Mouse (Mus musculus) liver, embryonic 11.5 days (tissue): ENCODE measurements around the gene Med1. TPM values are rescaled to one million over a fixed set of nuclear protein-coding genes. Genes with fewer than 3 reads are reported as not detected.
"Not testable (repeated sequence)": the region's sequence is repeated elsewhere in the genome, so short reads cannot be mapped to it uniquely, and the experiment has no call there.

Source experiments
- ATAC-seq: fragments of 200-750 bp; cut with Nextera tagmentation; replicated peaks from 2 replicates; pipeline ENCODE4 v1.8.0; 2017; ENCODE audit warnings: moderate number of reproducible peaks, mild to moderate bottlenecking, moderate TSS enrichment, moderate library complexity; ENCODE audit not compliant: low FRiP score
- DNase-seq: peaks from one replicate; pipeline ENCODE4 v3.0.0-alpha.2; 2017; ENCODE audit warnings: low spot score
- H3K27ac ChIP-seq: fragments of 300-500 bp; sonication (generic); 2 replicates; pipeline ENCODE4 v1.5.1; 2014; ENCODE audit warnings: mild to moderate bottlenecking, low read depth, low read length, control low read depth
- H3K27me3 ChIP-seq: fragments of 300-500 bp; sonication (generic); replicated peaks from 2 replicates; pipeline ENCODE4 v1.6.1; 2014; ENCODE audit warnings: low read length, mixed read lengths; ENCODE audit not compliant: control insufficient read depth, insufficient read depth
- H3K36me3 ChIP-seq: fragments of 300-500 bp; sonication (generic); 2 replicates; pipeline ENCODE4 v1.6.1; 2014; ENCODE audit warnings: mild to moderate bottlenecking, low read length, moderate library complexity, mixed read lengths; ENCODE audit not compliant: control insufficient read depth, insufficient read depth
- H3K4me1 ChIP-seq: fragments of 300-500 bp; sonication (generic); replicated peaks from 2 replicates; pipeline ENCODE4 v1.6.1; 2014; ENCODE audit warnings: low read length, mixed read lengths; ENCODE audit not compliant: control insufficient read depth, insufficient read depth
- H3K4me2 ChIP-seq: fragments of 300-500 bp; sonication (generic); 2 replicates; pipeline ENCODE4 v1.6.1; 2014; ENCODE audit warnings: mild to moderate bottlenecking, control low read depth, moderate library complexity
- H3K4me3 ChIP-seq: fragments of 300-500 bp; sonication (generic); 2 replicates; pipeline ENCODE4 v1.5.1; 2014; ENCODE audit warnings: low read depth, low read length, control low read depth
- H3K9ac ChIP-seq: fragments of 300-500 bp; sonication (generic); 2 replicates; pipeline ENCODE4 v1.6.1; 2014; ENCODE audit warnings: low read depth, low read length, control low read depth
- H3K9me3 ChIP-seq: fragments of 300-500 bp; sonication (generic); 2 replicates; pipeline ENCODE4 v1.6.1; 2016; ENCODE audit warnings: low read length, inconsistent platforms, mixed read lengths; ENCODE audit not compliant: control insufficient read depth
- WGBS: fragments of 180-500 bp; shearing (Covaris S2); extraction: QIAGEN DNeasy Blood & Tissue Kit; methylation state at CpG from one replicate; pipeline ENCODE4 v1.1.7; 2014; 5-methylcytosine and 5-hydroxymethylcytosine counted together
- polyA plus RNA-seq: library from polyadenylated mRNA; unstranded; fragments of >200 nt; fragmentation: Nextera tagmentation; extraction: Ambion mirVana; gene quantifications from 2 replicates; pipeline ENCODE4 v1.2.1, GENCODE M21; 2014

Gene Med1
- polyA plus RNA-seq, 1 experiment from 2014 or later = 61.4 TPM

GRCm38 (mm10) chr11:98203931-98204421, 10.9 kb upstream of the Med1 start:
- WGBS = under 1% methylated on average over 16 of the region's 16 CpGs
- ATAC-seq = no peak

DNA sequence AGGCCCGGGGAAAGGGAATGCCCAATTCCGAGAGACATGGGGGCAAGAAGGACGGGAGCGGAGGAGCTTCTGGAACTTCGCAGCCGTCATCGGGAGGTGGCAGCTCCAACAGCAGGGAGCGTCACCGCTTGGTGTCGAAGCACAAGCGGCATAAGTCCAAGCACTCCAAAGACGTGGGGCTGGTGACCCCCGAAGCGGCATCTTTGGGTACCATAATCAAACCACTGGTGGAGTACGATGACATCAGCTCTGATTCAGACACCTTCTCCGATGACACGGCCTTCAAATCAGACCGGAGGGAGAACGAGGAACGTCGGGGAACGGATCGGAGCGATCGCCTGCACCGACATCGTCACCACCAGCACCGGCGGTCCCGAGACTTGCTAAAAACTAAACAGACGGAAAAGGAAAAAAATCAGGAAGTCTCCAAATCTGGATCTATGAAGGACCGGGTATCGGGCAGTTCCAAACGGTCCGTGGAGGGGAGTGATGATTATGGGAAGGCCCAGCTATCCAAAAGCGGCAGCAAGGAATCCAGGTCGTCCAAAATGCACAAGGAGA, 10.3 kb upstream of the Med1 start:
- DNase-seq (no peak), ATAC-seq (peak; percentile 32)
- Histone ChIP-seq H3K4me1 (peaks cover 4% of the 10 kb centered on the region; the same call in 1 of the 2 replicates), H3K4me3 (peak overlapping the region; percentile 97), H3K27ac (peak overlapping the region; percentile 100), H3K36me3 (no peaks in the 10 kb centered on the region), H3K9me3 (no peaks in the 10 kb centered on the region), H3K4me2 (peak overlapping the region; percentile 85), H3K27me3 (no peaks in the 10 kb centered on the region), H3K9ac (peak overlapping the region; percentile 100)
- WGBS = under 1% methylated on average over 37 of the region's 37 CpGs

More at GRCm38 (mm10) chr11:98203931-98204421, 10.9 kb upstream of the Med1 start:
- no peaks in the 10 kb centered on the region for H3K27me3 ChIP-seq
- DNase-seq = peak; percentile 38
- no peaks in the 10 kb centered on the region for H3K9me3 ChIP-seq
- peak overlapping the region; percentile 100 for H3K9ac ChIP-seq
- H3K36me3 ChIP-seq = peaks cover 2% of the 10 kb centered on the region; the same call in 1 of the 2 replicates
- peak overlapping the region; percentile 97 for H3K4me3 ChIP-seq
- peaks cover 4% of the 10 kb centered on the region; the same call in 1 of the 2 replicates for H3K4me1 ChIP-seq
- H3K27ac ChIP-seq = no peak overlapping the region
- peak overlapping the region; percentile 85 for H3K4me2 ChIP-seq

- DNase-seq (peak; percentile 97), ATAC-seq (peak; percentile 87)
- H3K4me2 ChIP-seq = peak within 1 kb of the TSS; percentile 88
- H3K36me3 ChIP-seq = no peaks in the 10 kb centered on the region
- H3K27ac ChIP-seq = peak within 1 kb of the TSS; percentile 100
- no peaks in the 10 kb centered on the region for H3K9me3 ChIP-seq
- H3K4me3 ChIP-seq = peak within 1 kb of the TSS; percentile 97
- H3K4me1 ChIP-seq = peaks cover 4% of the 10 kb centered on the region; the same call in 1 of the 2 replicates
- peak within 1 kb of the TSS; percentile 100 for H3K9ac ChIP-seq
- WGBS = under 1% methylated on average over 62 of the region's 63 CpGs
- H3K27me3 ChIP-seq = no peaks in the 10 kb centered on the region
These were observed 9.7 kb upstream of the Med1 start, which contains the start of gene Cdk12 for GRCm38 (mm10) chr11:98202641-98203350. Gene Cdk12 (plus strand): TSS chr11:98203059.

DNA sequence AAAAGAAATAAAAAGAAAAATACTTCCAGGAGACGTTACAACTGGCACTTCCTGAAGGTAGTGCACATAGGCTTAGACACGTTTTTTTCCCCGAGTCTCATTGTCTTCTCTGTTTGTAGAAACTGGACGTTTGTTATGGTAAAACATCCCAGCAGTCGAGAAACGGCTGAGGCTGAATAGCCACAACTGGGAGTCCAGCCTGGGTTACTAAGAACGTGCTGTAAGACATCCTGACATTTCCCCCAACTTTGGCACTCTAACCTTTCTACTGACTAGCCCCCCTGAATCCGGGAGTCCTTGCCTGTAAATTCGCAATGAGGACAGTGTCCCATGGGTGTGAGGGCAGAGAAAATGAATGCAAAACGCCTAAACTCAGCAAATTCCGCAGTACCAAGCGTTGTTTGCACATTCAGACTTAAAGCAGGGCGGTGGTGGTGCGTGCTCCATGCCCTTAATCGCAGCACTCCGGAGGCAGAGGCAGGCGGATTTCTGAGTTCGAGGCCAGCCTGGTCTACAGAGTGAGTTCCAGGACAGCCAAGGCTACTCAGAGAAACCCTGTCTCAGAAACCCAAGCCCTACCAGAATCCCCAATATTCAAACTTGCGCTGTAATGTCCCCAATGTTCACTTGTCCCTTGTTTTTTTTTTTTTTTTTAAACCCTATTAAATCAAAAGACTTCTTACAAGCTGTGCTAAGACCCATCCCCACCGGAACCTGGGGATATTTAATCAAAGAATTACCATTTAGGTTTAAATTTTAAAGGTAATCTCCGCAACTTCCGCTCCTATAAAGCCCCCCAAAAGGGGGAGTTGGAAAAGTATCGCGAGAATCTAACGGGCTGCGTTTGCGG, 8.9 kb upstream of the Med1 start:
- Histone ChIP-seq H3K4me2 (peak overlapping the region; percentile 88), H3K4me3 (peak overlapping the region; percentile 97), H3K4me1 (peaks cover 4% of the 10 kb centered on the region; the same call in 1 of the 2 replicates), H3K27me3 (no peaks in the 10 kb centered on the region), H3K9me3 (no peaks in the 10 kb centered on the region), H3K27ac (peak overlapping the region; percentile 100), H3K9ac (peak overlapping the region; percentile 100), H3K36me3 (no peaks in the 10 kb centered on the region)
- WGBS = 2% methylated on average over 27 of the region's 27 CpGs
- ATAC-seq (no peak; the same call in 1 of the 2 replicates), DNase-seq (peak; percentile 54)

DNA sequence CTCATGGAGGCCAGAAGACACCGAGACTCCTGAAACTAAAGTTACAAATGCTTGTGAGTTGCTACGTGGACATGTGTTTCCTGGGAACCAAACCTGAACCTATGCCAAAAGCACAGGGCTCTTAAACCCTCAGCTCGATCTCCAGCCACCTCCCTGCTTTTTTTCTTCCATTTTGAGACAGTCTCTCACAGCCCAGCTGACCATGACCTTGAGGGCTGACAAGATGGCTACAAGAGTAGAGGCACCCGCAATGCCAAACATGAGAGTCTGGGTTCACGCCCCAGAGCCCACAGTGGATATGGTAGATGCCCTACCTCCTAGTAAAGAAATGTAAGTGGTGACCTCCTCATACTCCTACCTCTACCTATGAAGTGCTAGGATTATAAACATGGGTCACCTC, 2.3 kb downstream of the Med1 start:
- 92% methylated on average over 5 of the region's 5 CpGs for WGBS
- no peak overlapping the region for H3K4me3 ChIP-seq
- H3K27me3 ChIP-seq = no peaks in the 10 kb centered on the region
- DNase-seq (no peak), ATAC-seq (no peak)
- H3K4me2 ChIP-seq = no peak overlapping the region
- peaks cover 3% of the 10 kb centered on the region; the same call in 1 of the 2 replicates for H3K4me1 ChIP-seq
- H3K9ac ChIP-seq = no peak overlapping the region
- H3K9me3 ChIP-seq = no peaks in the 10 kb centered on the region
- no peak overlapping the region for H3K27ac ChIP-seq
- H3K36me3 ChIP-seq = peaks cover 12% of the 10 kb centered on the region; the same call in 1 of the 2 replicates

GRCm38 (mm10) chr11:98187640-98188395, 5.3 kb downstream of the Med1 start:
- DNase-seq (no peak), ATAC-seq (no peak)
- Histone ChIP-seq H3K4me1 (peaks cover 3% of the 10 kb centered on the region; the same call in 1 of the 2 replicates), H3K9me3 (no peaks in the 10 kb centered on the region), H3K4me3 (no peak overlapping the region), H3K36me3 (peaks cover 30% of the 10 kb centered on the region), H3K9ac (no peak overlapping the region), H3K27ac (no peak overlapping the region), H3K27me3 (no peaks in the 10 kb centered on the region), H3K4me2 (no peak overlapping the region)
- WGBS = 91% methylated on average over 9 of the region's 9 CpGs

GRCm38 (mm10) chr11:98182149-98182548, 10.9 kb downstream of the Med1 start:
- H3K27ac ChIP-seq, ATAC-seq: not testable (repeated sequence)
- peaks cover 38% of the 10 kb centered on the region for H3K36me3 ChIP-seq

GRCm38 (mm10) chr11:98168400-98168799, 24.7 kb downstream of the Med1 start:
- WGBS = 85% methylated on average over 1 of the region's 1 CpGs
- Histone ChIP-seq H3K36me3 (peaks cover 42% of the 10 kb centered on the region), H3K4me2 (no peak overlapping the region), H3K27me3 (no peaks in the 10 kb centered on the region), H3K27ac (no peak overlapping the region), H3K4me1 (no peaks in the 10 kb centered on the region), H3K9ac (no peak overlapping the region), H3K9me3 (no peaks in the 10 kb centered on the region), H3K4me3 (no peak overlapping the region)
- ATAC-seq = no peak
- DNase-seq = no peak

More at GRCm38 (mm10) chr11:98182149-98182548, 10.9 kb downstream of the Med1 start:
- 80% methylated on average over 3 of the region's 3 CpGs for WGBS
- not testable (repeated sequence) for H3K4me2 ChIP-seq, H3K27me3 ChIP-seq, H3K9ac ChIP-seq, DNase-seq, H3K4me1 ChIP-seq, H3K9me3 ChIP-seq, H3K4me3 ChIP-seq
